In genomic region chr3:131962870-131963269, GRCm38 (mm10) we compare ENCODE assay signal across 25 mouse cellular contexts.
"Had no signal": no experiment of that assay in that cellular context is flagged by ENCODE, and none has a peak within 500 bp of the region (broad histone marks: within the 10 kb centered on the region; RNA-seq: fewer than 3 reads in every experiment).

No protein-coding gene starts in this region.

- DNase-seq: gastrocnemius, postnatal 25 days; heart, adult 2 months; heart, postnatal 10 days; heart, postnatal 4 days; kidney, adult 18-20 months; kidney, adult 8-10 months; kidney, postnatal 10 days; kidney, postnatal 25 days; kidney, postnatal 4 days; liver; liver, embryonic 13.5 days had no signal

- H3K4me1 ChIP-seq: hindbrain, embryonic 10.5 days; hindbrain, embryonic 12.5 days; intestine, embryonic 15.5 days; liver, embryonic 13.5 days; liver, embryonic 15.5 days had no signal

- H3K4me2 ChIP-seq: heart, embryonic 11.5 days; hindbrain, embryonic 12.5 days; hindbrain, embryonic 14.5 days; intestine, embryonic 15.5 days; limb, embryonic 12.5 days; liver, embryonic 11.5 days; liver, embryonic 13.5 days; liver, embryonic 15.5 days had no signal

- H3K27ac ChIP-seq: heart, adult 2 months; hindbrain, embryonic 10.5 days; hindbrain, embryonic 12.5 days; hindbrain, embryonic 14.5 days; intestine, embryonic 15.5 days; left cerebral cortex, adult 2 months; limb, embryonic 10.5 days; limb, embryonic 12.5 days; liver, embryonic 13.5 days; liver, embryonic 15.5 days had no signal

- H3K9me3 ChIP-seq: hindbrain, embryonic 10.5 days; intestine, embryonic 15.5 days; limb, embryonic 10.5 days; limb, embryonic 12.5 days; liver, embryonic 13.5 days; liver, embryonic 15.5 days had no signal

- H3K36me3 ChIP-seq: hindbrain, embryonic 10.5 days; hindbrain, embryonic 12.5 days; intestine, embryonic 15.5 days; limb, embryonic 10.5 days; limb, embryonic 12.5 days; liver, embryonic 13.5 days; liver, embryonic 15.5 days had no signal

- H3K4me3 ChIP-seq: heart, adult 2 months; hindbrain, embryonic 10.5 days; hindbrain, embryonic 12.5 days; intestine, embryonic 15.5 days; layer of hippocampus, adult 2 months; left cerebral cortex, adult 2 months; limb, embryonic 10.5 days; limb, embryonic 12.5 days; liver, embryonic 13.5 days; liver, embryonic 15.5 days had no signal

- ATAC-seq: hindbrain, embryonic 16.5 days; inflammation-experienced regulatory T-cells, adult 6 months; intestine, embryonic 15.5 days; intestine, postnatal 0 days had no signal

- H3K9ac ChIP-seq: hindbrain, embryonic 12.5 days; hindbrain, embryonic 14.5 days; intestine, embryonic 15.5 days; limb, embryonic 12.5 days; liver, embryonic 13.5 days; liver, embryonic 15.5 days had no signal

- H3K27me3 ChIP-seq: hindbrain, embryonic 12.5 days; intestine, embryonic 15.5 days; limb, embryonic 12.5 days; liver, embryonic 13.5 days; liver, embryonic 15.5 days had no signal
